Mouse (Mus musculus) MEL (cell line): ENCODE measurements at regions not wholly inside any gene's neighbourhood (a gene's known extent, or its start where the extent isn't known, plus 50 kb on each side); places are given as distances from the start of the nearest gene placed in this dataset.

ENCODE experiments used
- CHD2 ChIP-seq: IDR thresholded peaks from 2 replicates; pipeline ENCODE4 v1.6.1; 2011; ENCODE audit warnings: low read length, improper control_type of control experiment
- CTCF ChIP-seq, 3 experiments: IDR thresholded peaks in 2 of 3; conservative IDR thresholded peaks in 1 of 3; 2 replicates each; pipeline ENCODE4 v1.5.1; 2011 to 2012; ENCODE audit warnings: low read length in 3 of 3, low read depth in 2 of 3, mild to moderate bottlenecking in 2 of 3, improper control_type of control experiment in 1 of 3, inconsistent platforms in 1 of 3, mixed read lengths in 1 of 3, moderate library complexity in 1 of 3; ENCODE audit not compliant: control insufficient read depth in 1 of 3, insufficient read depth in 1 of 3, poor library complexity in 1 of 3, severe bottlenecking in 1 of 3
- EP300 ChIP-seq, 2 experiments: IDR thresholded peaks; 2 replicates each; pipeline ENCODE4 v1.6.1; 2011; ENCODE audit warnings: improper control_type of control experiment in 2 of 2, low read length in 2 of 2, low read depth in 1 of 2, mild to moderate bottlenecking in 1 of 2
- GATA1 ChIP-seq: IDR thresholded peaks from 2 replicates; pipeline ENCODE4 v1.6.1; 2011; ENCODE audit warnings: low read depth, low read length, improper control_type of control experiment
- MAFK ChIP-seq: IDR thresholded peaks from 2 replicates; pipeline ENCODE4 v1.6.1; 2011; ENCODE audit warnings: low read depth, mild to moderate bottlenecking, low read length, improper control_type of control experiment, borderline replicate concordance
- MAX ChIP-seq: IDR thresholded peaks from 2 replicates; pipeline ENCODE4 v1.6.1; 2011; ENCODE audit warnings: low read length, improper control_type of control experiment
- MAZ ChIP-seq: IDR thresholded peaks from 2 replicates; pipeline ENCODE4 v1.6.1; 2012; ENCODE audit warnings: low read depth, mild to moderate bottlenecking, inconsistent platforms, low read length, improper control_type of control experiment
- MXI1 ChIP-seq: IDR thresholded peaks from 2 replicates; pipeline ENCODE4 v1.6.1; 2011; ENCODE audit warnings: mild to moderate bottlenecking, low read depth, low read length, improper control_type of control experiment
- MYC ChIP-seq: IDR thresholded peaks from 2 replicates; pipeline ENCODE4 v1.6.1; 2011; ENCODE audit warnings: low read depth, mild to moderate bottlenecking, low read length, improper control_type of control experiment, moderate library complexity
- POLR2A ChIP-seq, 2 experiments: IDR thresholded peaks; 2 replicates each; pipeline ENCODE4 v1.6.1; 2011 to 2012; ENCODE audit warnings: low read length in 2 of 2, mild to moderate bottlenecking in 2 of 2, control low read depth in 1 of 2, improper control_type of control experiment in 1 of 2, low read depth in 1 of 2, moderate library complexity in 1 of 2; ENCODE audit not compliant: control insufficient read depth in 1 of 2, insufficient read depth in 1 of 2, poor library complexity in 1 of 2
- POLR2AphosphoS5 ChIP-seq: IDR thresholded peaks from 2 replicates; pipeline ENCODE4 v1.6.1; 2012; ENCODE audit warnings: low read depth, borderline replicate concordance, mild to moderate bottlenecking, inconsistent platforms, low read length, moderate library complexity, mixed read lengths
- RAD21 ChIP-seq: IDR thresholded peaks from 2 replicates; pipeline ENCODE4 v1.6.1; 2011; ENCODE audit warnings: mild to moderate bottlenecking, low read depth, low read length, improper control_type of control experiment
- ZC3H11A ChIP-seq: IDR thresholded peaks from 2 replicates; pipeline ENCODE4 v1.6.1; 2012; ENCODE audit warnings: low read depth, mild to moderate bottlenecking, inconsistent platforms, low read length, improper control_type of control experiment
- ZKSCAN1 ChIP-seq: IDR thresholded peaks from 2 replicates; pipeline ENCODE4 v1.6.1; 2012; ENCODE audit warnings: low read depth, mild to moderate bottlenecking, inconsistent platforms, low read length, improper control_type of control experiment, moderate library complexity

GRCm38 (mm10) chr9:14059228-14059779, 215.6 kb upstream of the Sesn3 start:
- no peak for TF ChIP-seq CHD2
- no peak; a peak in 1 of 6 replicates for TF ChIP-seq CTCF (IDR thresholded peaks at IDR 0.05 in 2 of 3, conservative IDR thresholded peaks at IDR 0.05 in 1 of 3; ENCODE audit: control insufficient read depth in 1 of 3, insufficient read depth in 1 of 3, low read depth in 2 of 3, low read length in 3 of 3, poor library complexity in 1 of 3, severe bottlenecking in 1 of 3)
- TF ChIP-seq MAZ = no peak
- TF ChIP-seq POLR2A (IDR thresholded peaks at IDR 0.05; ENCODE audit: control insufficient read depth in 1 of 2, insufficient read depth in 1 of 2, low read depth in 1 of 2, low read length in 2 of 2, poor library complexity in 1 of 2) = no peak
- no peak for TF ChIP-seq POLR2AphosphoS5
- no peak for TF ChIP-seq MYC
- no peak for TF ChIP-seq ZKSCAN1
- no peak for TF ChIP-seq MAFK
- no peak for TF ChIP-seq MXI1
- no peak for TF ChIP-seq GATA1
- no peak for TF ChIP-seq ZC3H11A
- TF ChIP-seq RAD21 = no peak; the same call in 1 of the 2 replicates
- TF ChIP-seq MAX = no peak
- no peak for TF ChIP-seq EP300 (IDR thresholded peaks at IDR 0.05; ENCODE audit: low read depth in 1 of 2, low read length in 2 of 2)
